Mouse (Mus musculus): ENCODE data around the gene Ndufa11. TPM values are rescaled to one million over a fixed set of nuclear protein-coding genes. Genes with fewer than 3 reads are reported as not detected.
A peak's percentile ranks its signal among the peaks of the same experiment; 100 is the strongest.

Ndufa11 gene
- polyA plus RNA-seq, 1 experiment from 2014 or later, result 471 TPM

DNA sequence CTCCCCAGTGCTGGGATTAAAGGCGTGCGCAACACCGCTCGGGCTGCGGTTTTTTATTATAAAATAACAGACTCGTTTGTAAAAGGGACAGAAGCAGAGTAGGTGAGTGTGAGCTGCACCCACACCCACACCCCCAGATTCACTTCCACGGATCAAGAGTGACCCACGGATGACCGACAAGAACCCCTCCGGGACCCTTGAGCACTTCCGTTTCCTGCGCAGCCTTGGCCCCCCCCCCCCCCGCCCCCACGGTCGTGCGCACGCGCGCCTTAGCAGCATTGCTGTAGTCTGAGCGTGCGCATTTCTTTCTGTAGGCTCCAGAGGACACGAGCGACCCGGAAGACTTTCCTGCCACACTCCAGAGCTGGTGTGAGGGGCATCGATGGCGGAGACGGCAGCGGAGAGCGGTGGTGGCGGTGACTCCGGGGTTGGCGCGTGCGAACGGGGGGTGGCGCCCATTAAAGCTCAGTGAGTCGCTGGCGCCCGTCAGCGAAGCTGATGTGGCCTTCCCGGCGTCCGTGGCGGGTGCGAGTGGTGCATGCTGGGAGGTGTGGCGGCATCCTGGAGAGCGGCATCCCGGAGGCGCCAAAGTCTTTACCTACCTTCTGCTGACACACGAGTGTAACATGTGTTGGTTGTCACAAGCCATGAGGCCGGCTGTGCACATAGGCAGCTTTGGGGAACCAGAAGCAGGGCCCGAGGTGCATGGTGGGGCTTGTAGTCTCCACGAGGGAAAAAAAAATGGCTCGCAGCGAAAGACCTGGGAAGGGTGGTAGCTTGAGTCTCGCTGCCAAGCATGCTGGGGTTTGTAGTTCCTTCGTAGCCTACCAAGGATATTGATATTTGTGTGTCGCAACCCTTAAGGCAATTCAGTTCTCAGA lies 47.1 kb downstream of the Ndufa11 start, which contains the start of gene Dus3l:
Gene Dus3l (plus strand): TSS at position 284 of the 881 bp plus-strand sequence.
- no peaks in the 10 kb centered on the region for H3K9me3 ChIP-seq
- H3K4me2 ChIP-seq (replicated peaks), result peak within 1 kb of the TSS; percentile 84

DNA sequence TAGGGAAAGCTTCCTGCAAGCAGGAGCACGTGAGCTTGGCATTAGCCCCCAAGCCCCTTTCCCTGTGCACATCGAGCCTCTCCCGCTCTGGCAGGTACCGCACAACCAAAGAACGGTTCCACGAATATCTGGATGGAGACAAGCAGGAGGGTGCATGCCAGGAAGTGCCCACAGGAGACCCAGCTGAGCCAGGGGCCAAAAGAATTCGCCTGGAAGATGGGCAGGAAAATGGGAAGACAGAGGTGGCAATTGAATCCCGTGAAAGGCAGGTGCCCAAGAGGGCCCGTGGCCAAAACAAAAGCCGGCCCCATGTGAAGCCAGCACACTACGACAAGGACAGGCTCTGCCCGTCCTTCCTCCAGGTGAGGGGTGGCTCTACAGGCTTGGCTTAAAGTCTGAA lies 47.9 kb downstream of the Ndufa11 start:
- 0 out of 2 replicates have a peak, but pooled peaks cover under 1% of the 10 kb centered on the region for H3K27me3 ChIP-seq (replicated peaks)
- peaks cover 26% of the 10 kb centered on the region for H3K4me1 ChIP-seq (replicated peaks)
- H3K36me3 ChIP-seq, result peaks cover 30% of the 10 kb centered on the region
- peak; percentile 2; the same call in 1 of the 2 replicates for ATAC-seq
- peak overlapping the region; percentile 84 for H3K9ac ChIP-seq
- peak overlapping the region; percentile 84 for H3K4me2 ChIP-seq (replicated peaks)
- WGBS, result 47% methylated on average over 12 of the region's 12 CpGs
- no peaks in the 10 kb centered on the region for H3K9me3 ChIP-seq
- H3K4me3 ChIP-seq (replicated peaks), result peak overlapping the region; percentile 78
- no peak overlapping the region for H3K27ac ChIP-seq

More for the DNA sequence above, 47.1 kb downstream of the Ndufa11 start, which contains the start of gene Dus3l:
- Histone ChIP-seq H3K9ac (peak within 1 kb of the TSS; percentile 84), H3K4me1 (replicated peaks) (peaks cover 26% of the 10 kb centered on the region), H3K36me3 (peaks cover 26% of the 10 kb centered on the region), H3K27ac (peak within 1 kb of the TSS; percentile 96), H3K27me3 (replicated peaks) (0 out of 2 replicates have a peak, but pooled peaks cover 3% of the 10 kb centered on the region), H3K4me3 (replicated peaks) (peak within 1 kb of the TSS; percentile 78)
- WGBS, result 2% methylated on average over 57 of the region's 58 CpGs
- ATAC-seq, result peak; percentile 84

GRCm38 (mm10) chr17:56766631-56767405 lies 49.3 kb downstream of the Ndufa11 start:
- no peak overlapping the region for H3K27ac ChIP-seq
- H3K4me2 ChIP-seq (replicated peaks), result no peak overlapping the region
- WGBS, result 95% methylated on average over 27 of the region's 27 CpGs
- no peak overlapping the region for H3K4me3 ChIP-seq (replicated peaks)
- H3K36me3 ChIP-seq, result peaks cover 31% of the 10 kb centered on the region
- H3K9me3 ChIP-seq, result no peaks in the 10 kb centered on the region
- H3K9ac ChIP-seq, result no peak overlapping the region
- H3K27me3 ChIP-seq (replicated peaks), result no peaks in the 10 kb centered on the region
- peaks cover 20% of the 10 kb centered on the region for H3K4me1 ChIP-seq (replicated peaks)
- no peak for ATAC-seq

GRCm38 (mm10) chr17:56767531-56768135 lies 50.1 kb downstream of the Ndufa11 start:
- H3K27ac ChIP-seq, result no peak overlapping the region
- H3K9me3 ChIP-seq, result no peaks in the 10 kb centered on the region
- no peak overlapping the region for H3K4me3 ChIP-seq (replicated peaks)
- H3K4me1 ChIP-seq (replicated peaks), result peaks cover 14% of the 10 kb centered on the region
- peaks cover 31% of the 10 kb centered on the region for H3K36me3 ChIP-seq
- H3K4me2 ChIP-seq (replicated peaks), result no peak overlapping the region
- no peaks in the 10 kb centered on the region for H3K27me3 ChIP-seq (replicated peaks)
- ATAC-seq, result no peak
- WGBS, result 96% methylated on average over 29 of the region's 29 CpGs
- no peak overlapping the region for H3K9ac ChIP-seq

- 0 out of 2 replicates have a peak, but pooled peaks cover 5% of the 10 kb centered on the region for H3K4me1 ChIP-seq (replicated peaks)
- no peaks in the 10 kb centered on the region for H3K9me3 ChIP-seq
- H3K27ac ChIP-seq, result no peak overlapping the region
- H3K4me3 ChIP-seq (replicated peaks), result no peak overlapping the region
- ATAC-seq, result no peak
- no peak overlapping the region for H3K9ac ChIP-seq
- H3K4me2 ChIP-seq (replicated peaks), result no peak overlapping the region
- peaks cover 31% of the 10 kb centered on the region for H3K36me3 ChIP-seq
- H3K27me3 ChIP-seq (replicated peaks), result no peaks in the 10 kb centered on the region
- WGBS, result 93% methylated on average over 11 of the region's 11 CpGs
Measured at GRCm38 (mm10) chr17:56768941-56769340, 51.4 kb downstream of the Ndufa11 start.

GRCm38 (mm10) chr17:56769950-56770349 lies 52.4 kb downstream of the Ndufa11 start, which contains the start of gene Prr22:
TSS of gene Prr22 (plus strand) at chr17:56770250.
- Histone ChIP-seq H3K27me3 (replicated peaks) (no peaks in the 10 kb centered on the region), H3K9me3 (no peaks in the 10 kb centered on the region), H3K36me3 (peaks cover 31% of the 10 kb centered on the region), H3K4me3 (replicated peaks) (no peak within 1 kb of the TSS), H3K4me1 (replicated peaks) (0 out of 2 replicates have a peak, but pooled peaks cover 5% of the 10 kb centered on the region), H3K9ac (no peak within 1 kb of the TSS), H3K4me2 (replicated peaks) (no peak within 1 kb of the TSS), H3K27ac (no peak within 1 kb of the TSS)
- 91% methylated on average over 5 of the region's 5 CpGs for WGBS
- no peak for ATAC-seq

Other genes with a start within 250 kb of the Ndufa11 start
- 56.3 and 56.8 TPM in 2 replicates for gene Ptprs, start 241.3 kb upstream of the Ndufa11 start, polyA plus RNA-seq (2015; fragmentation: Nextera tagmentation; extraction: Ambion mirVana)
- gene Znrf4, start 205.3 kb upstream of the Ndufa11 start, polyA plus RNA-seq (2015; fragmentation: Nextera tagmentation; extraction: Ambion mirVana), result not detected in 2 replicates
- 1.3 and 1.4 TPM in 2 replicates for gene Gm20219, start 163.4 kb upstream of the Ndufa11 start, polyA plus RNA-seq (2015; fragmentation: Nextera tagmentation; extraction: Ambion mirVana)
- gene Safb2, start 133.2 kb upstream of the Ndufa11 start, polyA plus RNA-seq (2015; fragmentation: Nextera tagmentation; extraction: Ambion mirVana), result 66.7 and 74.7 TPM in 2 replicates
- 79.3 and 86.2 TPM in 2 replicates for gene Safb, start 132.9 kb upstream of the Ndufa11 start, polyA plus RNA-seq (2015; fragmentation: Nextera tagmentation; extraction: Ambion mirVana)
- gene 2410015M20Rik, start 108.0 kb upstream of the Ndufa11 start, polyA plus RNA-seq (2015; fragmentation: Nextera tagmentation; extraction: Ambion mirVana), result 283 and 287 TPM in 2 replicates
- 1,919 and 1,958 TPM in 2 replicates for gene Rpl36, start 104.4 kb upstream of the Ndufa11 start, polyA plus RNA-seq (2015; fragmentation: Nextera tagmentation; extraction: Ambion mirVana)
- gene Lonp1, start 90.9 kb upstream of the Ndufa11 start, polyA plus RNA-seq (2015; fragmentation: Nextera tagmentation; extraction: Ambion mirVana), result 62.6 and 70.0 TPM in 2 replicates
- 0.48 and 0.68 TPM in 2 replicates for gene Catsperd, start 89.6 kb upstream of the Ndufa11 start, polyA plus RNA-seq (2015; fragmentation: Nextera tagmentation; extraction: Ambion mirVana)
- gene Ranbp3, start 44.5 kb upstream of the Ndufa11 start, polyA plus RNA-seq (2015; fragmentation: Nextera tagmentation; extraction: Ambion mirVana), result 73.5 and 76.2 TPM in 2 replicates
- 14.3 and 15.2 TPM in 2 replicates for gene Vmac, start 255 bp downstream of the Ndufa11 start, polyA plus RNA-seq (2015; fragmentation: Nextera tagmentation; extraction: Ambion mirVana)
- 9.9 and 10.7 TPM in 2 replicates for gene Nrtn, start 39.8 kb downstream of the Ndufa11 start, polyA plus RNA-seq (2015; fragmentation: Nextera tagmentation; extraction: Ambion mirVana)
- gene Dus3l, start 47.0 kb downstream of the Ndufa11 start, polyA plus RNA-seq (2015; fragmentation: Nextera tagmentation; extraction: Ambion mirVana), result 38.7 and 42.8 TPM in 2 replicates
- gene Prr22, start 52.5 kb downstream of the Ndufa11 start, polyA plus RNA-seq (2015; fragmentation: Nextera tagmentation; extraction: Ambion mirVana), result 1.2 and 1.6 TPM in 2 replicates
- 3.1 and 4.4 TPM in 2 replicates for gene Rfx2, start 113.2 kb downstream of the Ndufa11 start, polyA plus RNA-seq (2015; fragmentation: Nextera tagmentation; extraction: Ambion mirVana)
- not detected in 2 replicates for gene Acsbg2, start 156.7 kb downstream of the Ndufa11 start, polyA plus RNA-seq (2015; fragmentation: Nextera tagmentation; extraction: Ambion mirVana)
- 0.15 and 0.19 TPM in 2 replicates for gene 1700061G19Rik, start 157.7 kb downstream of the Ndufa11 start, polyA plus RNA-seq (2015; fragmentation: Nextera tagmentation; extraction: Ambion mirVana)
- gene Mllt1, start 217.6 kb downstream of the Ndufa11 start, polyA plus RNA-seq (2015; fragmentation: Nextera tagmentation; extraction: Ambion mirVana), result 39.9 and 40.2 TPM in 2 replicates